Mouse (Mus musculus): Measurements from ENCODE around the gene Plce1. TPM values are rescaled to one million over a fixed set of nuclear protein-coding genes. Genes with fewer than 3 reads are reported as not detected.
A peak's percentile ranks its signal among the peaks of the same experiment; 100 is the strongest.
"Not testable (repeated sequence)": the region's sequence is repeated elsewhere in the genome, so short reads cannot be mapped to it uniquely, and the experiment has no call there.

Gene Plce1
- polyA plus RNA-seq, 1 experiment from 2014 or later = 4.2 TPM

GRCm38 (mm10) chr19:38558816-38559215 is 77.9 kb downstream of the Plce1 start:
- ATAC-seq (ENCODE audit: low FRiP score, low read depth) = no peak
- H3K9ac ChIP-seq = no peak overlapping the region
- no peaks in the 10 kb centered on the region for H3K9me3 ChIP-seq
- no peaks in the 10 kb centered on the region for H3K27me3 ChIP-seq
- WGBS = 71% methylated on average over 1 of the region's 1 CpGs
- H3K36me3 ChIP-seq = no peaks in the 10 kb centered on the region
- H3K4me2 ChIP-seq = no peak overlapping the region
- no peak overlapping the region for H3K27ac ChIP-seq (replicated peaks)
- H3K4me1 ChIP-seq (replicated peaks) = no peaks in the 10 kb centered on the region
- H3K4me3 ChIP-seq = no peak overlapping the region

- not testable (repeated sequence) for H3K4me2 ChIP-seq; ATAC-seq (ENCODE audit: low FRiP score, low read depth); H3K27ac ChIP-seq (replicated peaks); H3K9ac ChIP-seq; H3K36me3 ChIP-seq; H3K27me3 ChIP-seq; H3K4me3 ChIP-seq; H3K9me3 ChIP-seq
- 90% methylated on average over 1 of the region's 1 CpGs for WGBS
- peaks cover 12% of the 10 kb centered on the region for H3K4me1 ChIP-seq (replicated peaks)
Measured at GRCm38 (mm10) chr19:38561887-38562286, 81.0 kb downstream of the Plce1 start.

GRCm38 (mm10) chr19:38566156-38566555 is 85.2 kb downstream of the Plce1 start:
- H3K4me1 ChIP-seq (replicated peaks) = peaks cover 17% of the 10 kb centered on the region
- no peaks in the 10 kb centered on the region for H3K27me3 ChIP-seq
- ATAC-seq (ENCODE audit: low FRiP score, low read depth) = peak; percentile 23; the same call in 1 of the 2 replicates
- H3K36me3 ChIP-seq = no peaks in the 10 kb centered on the region
- H3K9me3 ChIP-seq = no peaks in the 10 kb centered on the region
- peak overlapping the region; percentile 27; the same call in 1 of the 2 replicates for H3K27ac ChIP-seq (replicated peaks)
- no peak overlapping the region for H3K4me3 ChIP-seq
- H3K9ac ChIP-seq = no peak overlapping the region
- peak overlapping the region; percentile 42; the same call in 1 of the 2 replicates for H3K4me2 ChIP-seq

GRCm38 (mm10) chr19:38566752-38567151 is 85.8 kb downstream of the Plce1 start:
- Histone ChIP-seq H3K36me3 (no peaks in the 10 kb centered on the region), H3K27me3 (no peaks in the 10 kb centered on the region), H3K9ac (no peak overlapping the region), H3K27ac (replicated peaks) (peak overlapping the region; percentile 27; the same call in 1 of the 2 replicates), H3K4me2 (peak overlapping the region; percentile 42), H3K4me1 (replicated peaks) (peaks cover 17% of the 10 kb centered on the region), H3K4me3 (no peak overlapping the region), H3K9me3 (no peaks in the 10 kb centered on the region)
- ATAC-seq (ENCODE audit: low FRiP score, low read depth) = peak; percentile 89
- WGBS = 9% methylated on average over 7 of the region's 7 CpGs

GRCm38 (mm10) chr19:38567331-38567730 is 86.4 kb downstream of the Plce1 start:
- ATAC-seq (ENCODE audit: low FRiP score, low read depth) = no peak
- Histone ChIP-seq H3K27me3 (no peaks in the 10 kb centered on the region), H3K4me3 (no peak overlapping the region), H3K27ac (replicated peaks) (0 out of 2 replicates have a peak overlapping the region, but pooled peaks have one; percentile 27), H3K9ac (no peak overlapping the region), H3K4me1 (replicated peaks) (peaks cover 17% of the 10 kb centered on the region), H3K4me2 (peak overlapping the region; percentile 42; the same call in 1 of the 2 replicates), H3K9me3 (no peaks in the 10 kb centered on the region), H3K36me3 (no peaks in the 10 kb centered on the region)
- 55% methylated on average over 5 of the region's 5 CpGs for WGBS

- H3K27ac ChIP-seq (replicated peaks) = 0 out of 2 replicates have a peak overlapping the region, but pooled peaks have one; percentile 25
- WGBS = 58% methylated on average over 8 of the region's 8 CpGs
- H3K27me3 ChIP-seq = no peaks in the 10 kb centered on the region
- no peak overlapping the region for H3K4me2 ChIP-seq
- no peak overlapping the region for H3K9ac ChIP-seq
- no peaks in the 10 kb centered on the region for H3K36me3 ChIP-seq
- no peak overlapping the region for H3K4me3 ChIP-seq
- no peak for ATAC-seq (ENCODE audit: low FRiP score, low read depth)
- H3K4me1 ChIP-seq (replicated peaks) = 0 out of 2 replicates have a peak, but pooled peaks cover 11% of the 10 kb centered on the region
- no peaks in the 10 kb centered on the region for H3K9me3 ChIP-seq
Measured at GRCm38 (mm10) chr19:38578554-38579146, 97.7 kb downstream of the Plce1 start.

GRCm38 (mm10) chr19:38582861-38583260 is 102.0 kb downstream of the Plce1 start:
- H3K27ac ChIP-seq (replicated peaks) = no peak overlapping the region
- H3K27me3 ChIP-seq = no peaks in the 10 kb centered on the region
- H3K4me3 ChIP-seq = no peak overlapping the region
- ATAC-seq (ENCODE audit: low FRiP score, low read depth) = no peak
- no peaks in the 10 kb centered on the region for H3K9me3 ChIP-seq
- H3K4me2 ChIP-seq = no peak overlapping the region
- WGBS = 94% methylated on average over 1 of the region's 1 CpGs
- peaks cover 18% of the 10 kb centered on the region for H3K4me1 ChIP-seq (replicated peaks)
- H3K9ac ChIP-seq = no peak overlapping the region
- no peaks in the 10 kb centered on the region for H3K36me3 ChIP-seq

GRCm38 (mm10) chr19:38587559-38587958 is 106.7 kb downstream of the Plce1 start:
- Histone ChIP-seq H3K27ac (replicated peaks) (no peak overlapping the region), H3K4me1 (replicated peaks) (peaks cover 9% of the 10 kb centered on the region)
- 56% methylated on average over 5 of the region's 5 CpGs for WGBS

GRCm38 (mm10) chr19:38589466-38589865 is 108.6 kb downstream of the Plce1 start:
- 75% methylated on average over 5 of the region's 5 CpGs for WGBS
- Histone ChIP-seq H3K36me3 (no peaks in the 10 kb centered on the region), H3K4me1 (replicated peaks) (peaks cover 8% of the 10 kb centered on the region), H3K9me3 (no peaks in the 10 kb centered on the region), H3K4me2 (no peak overlapping the region), H3K9ac (no peak overlapping the region), H3K27ac (replicated peaks) (no peak overlapping the region), H3K27me3 (no peaks in the 10 kb centered on the region), H3K4me3 (no peak overlapping the region)
- no peak for ATAC-seq (ENCODE audit: low FRiP score, low read depth)

More at GRCm38 (mm10) chr19:38587559-38587958, 106.7 kb downstream of the Plce1 start:
- no peaks in the 10 kb centered on the region for H3K27me3 ChIP-seq
- H3K9me3 ChIP-seq = no peaks in the 10 kb centered on the region
- H3K9ac ChIP-seq = no peak overlapping the region
- peak; percentile 54; the same call in 1 of the 2 replicates for ATAC-seq (ENCODE audit: low FRiP score, low read depth)
- no peak overlapping the region for H3K4me3 ChIP-seq
- H3K4me2 ChIP-seq = no peak overlapping the region
- no peaks in the 10 kb centered on the region for H3K36me3 ChIP-seq

- no peaks in the 10 kb centered on the region for H3K27me3 ChIP-seq
- H3K4me3 ChIP-seq = no peak overlapping the region
- H3K9ac ChIP-seq = no peak overlapping the region
- H3K36me3 ChIP-seq = no peaks in the 10 kb centered on the region
- H3K4me2 ChIP-seq = no peak overlapping the region
- 84% methylated on average over 8 of the region's 8 CpGs for WGBS
- peaks cover 8% of the 10 kb centered on the region for H3K4me1 ChIP-seq (replicated peaks)
- no peak for ATAC-seq (ENCODE audit: low FRiP score, low read depth)
- no peaks in the 10 kb centered on the region for H3K9me3 ChIP-seq
- H3K27ac ChIP-seq (replicated peaks) = no peak overlapping the region
Measured at GRCm38 (mm10) chr19:38589941-38590340, 109.0 kb downstream of the Plce1 start.

- H3K27me3 ChIP-seq = no peaks in the 10 kb centered on the region
- H3K36me3 ChIP-seq = no peaks in the 10 kb centered on the region
- H3K27ac ChIP-seq (replicated peaks) = no peak overlapping the region
- no peak overlapping the region for H3K4me2 ChIP-seq
- H3K4me3 ChIP-seq = no peak overlapping the region
- H3K9me3 ChIP-seq = no peaks in the 10 kb centered on the region
- no peak overlapping the region for H3K9ac ChIP-seq
- peaks cover 2% of the 10 kb centered on the region for H3K4me1 ChIP-seq (replicated peaks)
- 74% methylated on average over 7 of the region's 7 CpGs for WGBS
- ATAC-seq (ENCODE audit: low FRiP score, low read depth) = no peak
Measured at GRCm38 (mm10) chr19:38592566-38593224, 111.8 kb downstream of the Plce1 start.

GRCm38 (mm10) chr19:38593225-38593897 is 112.5 kb downstream of the Plce1 start:
- WGBS = 91% methylated on average over 12 of the region's 12 CpGs
- no peak for ATAC-seq (ENCODE audit: low FRiP score, low read depth)
- H3K9ac ChIP-seq = no peak overlapping the region

More at GRCm38 (mm10) chr19:38593225-38593897, 112.5 kb downstream of the Plce1 start:
- H3K4me3 ChIP-seq = no peak overlapping the region
- H3K27ac ChIP-seq (replicated peaks) = no peak overlapping the region
- H3K27me3 ChIP-seq = no peaks in the 10 kb centered on the region
- H3K9me3 ChIP-seq = no peaks in the 10 kb centered on the region
- H3K4me2 ChIP-seq = no peak overlapping the region
- H3K4me1 ChIP-seq (replicated peaks) = no peaks in the 10 kb centered on the region
- no peaks in the 10 kb centered on the region for H3K36me3 ChIP-seq

Data from hindbrain, embryonic 15.5 days (tissue).